Mouse (Mus musculus) embryonic facial prominence, embryonic 11.5 days (tissue): ENCODE data around the gene Gnaz. TPM values are rescaled to one million over a fixed set of nuclear protein-coding genes. Genes with fewer than 3 reads are reported as not detected.

Source experiments
- ATAC-seq: fragments of 200-750 bp; cut with Nextera tagmentation; replicated peaks from 2 replicates; pipeline ENCODE4 v1.8.0; 2017; ENCODE audit warnings: low read depth; ENCODE audit not compliant: insufficient number of reproducible peaks, low FRiP score, low TSS enrichment
- DNase-seq: peaks from one replicate; pipeline ENCODE4 v3.0.0-alpha.2; 2015; ENCODE audit warnings: low spot score
- H3K27ac ChIP-seq: fragments of 300-500 bp; sonication (generic); replicated peaks from 2 replicates; pipeline ENCODE4 v1.5.1; 2014; ENCODE audit warnings: mild to moderate bottlenecking, low read depth, low read length, control low read depth
- H3K27me3 ChIP-seq: fragments of 300-500 bp; sonication (generic); 2 replicates; pipeline ENCODE4 v1.6.1; 2014; ENCODE audit warnings: mild to moderate bottlenecking, low read length, moderate library complexity, mixed read lengths; ENCODE audit not compliant: control insufficient read depth, insufficient read depth
- H3K36me3 ChIP-seq: fragments of 300-500 bp; sonication (generic); replicated peaks from 2 replicates; pipeline ENCODE4 v1.6.1; 2014; ENCODE audit warnings: low read depth, mild to moderate bottlenecking, low read length, moderate library complexity, mixed read lengths; ENCODE audit not compliant: control insufficient read depth, insufficient read depth
- H3K4me1 ChIP-seq: fragments of 300-500 bp; sonication (generic); 2 replicates; pipeline ENCODE4 v1.6.1; 2014; ENCODE audit warnings: low read length, mixed read lengths; ENCODE audit not compliant: control insufficient read depth, insufficient read depth
- H3K4me2 ChIP-seq: fragments of 300-500 bp; sonication (generic); 2 replicates; pipeline ENCODE4 v1.6.1; 2014; ENCODE audit warnings: low read depth, mild to moderate bottlenecking, control low read depth, low read length, moderate library complexity
- H3K4me3 ChIP-seq: fragments of 300-500 bp; sonication (generic); 2 replicates; pipeline ENCODE4 v1.5.1; 2014; ENCODE audit warnings: low read depth, low read length, control low read depth
- H3K9ac ChIP-seq: fragments of 300-500 bp; sonication (generic); replicated peaks from 2 replicates; pipeline ENCODE4 v1.6.1; 2014; ENCODE audit warnings: mild to moderate bottlenecking, control low read depth, low read length
- H3K9me3 ChIP-seq: fragments of 300-500 bp; sonication (generic); replicated peaks from 2 replicates; pipeline ENCODE4 v1.6.1; 2016; ENCODE audit warnings: mild to moderate bottlenecking, low read length, inconsistent platforms, mixed read lengths; ENCODE audit not compliant: control insufficient read depth
- WGBS: fragments of 180-500 bp; shearing (Covaris S2); extraction: QIAGEN DNeasy Blood & Tissue Kit; methylation state at CpG from one replicate; pipeline ENCODE4 v1.1.7; 2014; 5-methylcytosine and 5-hydroxymethylcytosine counted together
- polyA plus RNA-seq: library from polyadenylated mRNA; unstranded; fragments of >200 nt; fragmentation: Nextera tagmentation; extraction: Ambion mirVana; gene quantifications from 2 replicates; pipeline ENCODE4 v1.2.1, GENCODE M21; 2014

Gnaz gene
- polyA plus RNA-seq, 1 experiment from 2014 or later, result 4.7 TPM

GRCm38 (mm10) chr10:75054125-75054524, 87.1 kb downstream of the Gnaz start:
- WGBS, result 70% methylated on average over 6 of the region's 6 CpGs
- Histone ChIP-seq H3K27ac (no peak overlapping the region), H3K9ac (no peak overlapping the region), H3K4me2 (no peak overlapping the region), H3K4me1 (no peaks in the 10 kb centered on the region), H3K36me3 (no peaks in the 10 kb centered on the region), H3K9me3 (no peaks in the 10 kb centered on the region), H3K4me3 (no peak overlapping the region), H3K27me3 (no peaks in the 10 kb centered on the region)
- DNase-seq, result no peak
- ATAC-seq, result no peak

- Histone ChIP-seq H3K9ac (no peak overlapping the region), H3K36me3 (no peaks in the 10 kb centered on the region), H3K4me3 (no peak overlapping the region), H3K9me3 (no peaks in the 10 kb centered on the region), H3K4me2 (no peak overlapping the region), H3K27ac (no peak overlapping the region), H3K27me3 (no peaks in the 10 kb centered on the region), H3K4me1 (peaks cover 3% of the 10 kb centered on the region; the same call in 1 of the 2 replicates)
- 65% methylated on average over 5 of the region's 5 CpGs for WGBS
- no peak for DNase-seq
- ATAC-seq, result no peak
Observed at GRCm38 (mm10) chr10:75055672-75056071, 88.7 kb downstream of the Gnaz start.

- Histone ChIP-seq H3K4me2 (no peak overlapping the region), H3K36me3 (no peaks in the 10 kb centered on the region), H3K9ac (no peak overlapping the region), H3K4me3 (no peak overlapping the region), H3K4me1 (peaks cover 3% of the 10 kb centered on the region; the same call in 1 of the 2 replicates), H3K9me3 (no peaks in the 10 kb centered on the region), H3K27ac (no peak overlapping the region), H3K27me3 (no peaks in the 10 kb centered on the region)
- no peak for ATAC-seq
- 7% methylated on average over 4 of the region's 4 CpGs for WGBS
- no peak for DNase-seq
Observed at GRCm38 (mm10) chr10:75056255-75056654, 89.3 kb downstream of the Gnaz start.

- no peaks in the 10 kb centered on the region for H3K9me3 ChIP-seq
- DNase-seq (no peak), ATAC-seq (no peak)
- peaks cover 6% of the 10 kb centered on the region for H3K4me1 ChIP-seq
- H3K4me2 ChIP-seq, result no peak overlapping the region
- no peak overlapping the region for H3K27ac ChIP-seq
- H3K36me3 ChIP-seq, result no peaks in the 10 kb centered on the region
- no peak overlapping the region for H3K4me3 ChIP-seq
- H3K27me3 ChIP-seq, result no peaks in the 10 kb centered on the region
- WGBS, result 85% methylated on average over 8 of the region's 8 CpGs
- H3K9ac ChIP-seq, result no peak overlapping the region
Observed at GRCm38 (mm10) chr10:75058336-75058735, 91.4 kb downstream of the Gnaz start.

GRCm38 (mm10) chr10:75058761-75059395, 91.9 kb downstream of the Gnaz start:
- Histone ChIP-seq H3K4me3 (no peak overlapping the region), H3K9ac (no peak overlapping the region), H3K9me3 (no peaks in the 10 kb centered on the region), H3K36me3 (no peaks in the 10 kb centered on the region), H3K4me1 (peaks cover 6% of the 10 kb centered on the region), H3K27me3 (no peaks in the 10 kb centered on the region), H3K4me2 (no peak overlapping the region), H3K27ac (no peak overlapping the region)
- DNase-seq, result peak; percentile 53
- WGBS, result 23% methylated on average over 9 of the region's 9 CpGs
- ATAC-seq, result no peak

GRCm38 (mm10) chr10:75059396-75059795, 92.4 kb downstream of the Gnaz start:
- Histone ChIP-seq H3K27me3 (no peaks in the 10 kb centered on the region), H3K27ac (no peak overlapping the region), H3K4me2 (peak overlapping the region; percentile 97; the same call in 1 of the 2 replicates), H3K36me3 (no peaks in the 10 kb centered on the region), H3K4me1 (peaks cover 6% of the 10 kb centered on the region), H3K9me3 (no peaks in the 10 kb centered on the region), H3K4me3 (peak overlapping the region; percentile 93; the same call in 1 of the 2 replicates), H3K9ac (no peak overlapping the region)
- DNase-seq, result peak; percentile 81
- ATAC-seq, result no peak
- 1% methylated on average over 11 of the region's 11 CpGs for WGBS

GRCm38 (mm10) chr10:75060217-75060842, 93.4 kb downstream of the Gnaz start, which contains the start of gene Bcr:
Bcr (plus strand) TSS chr10:75060592.
- no peaks in the 10 kb centered on the region for H3K27me3 ChIP-seq
- peak within 1 kb of the TSS; percentile 28 for H3K27ac ChIP-seq
- DNase-seq (peak; percentile 90), ATAC-seq (peak; percentile 83)
- no peaks in the 10 kb centered on the region for H3K36me3 ChIP-seq
- H3K9ac ChIP-seq, result peak within 1 kb of the TSS; percentile 83
- H3K4me2 ChIP-seq, result peak within 1 kb of the TSS; percentile 97
- peak within 1 kb of the TSS; percentile 93 for H3K4me3 ChIP-seq
- peaks cover 8% of the 10 kb centered on the region for H3K4me1 ChIP-seq
- no peaks in the 10 kb centered on the region for H3K9me3 ChIP-seq
- under 1% methylated on average over 47 of the region's 73 CpGs for WGBS

- peak; percentile 34 for DNase-seq
- Histone ChIP-seq H3K4me3 (peak overlapping the region; percentile 93), H3K27ac (peak overlapping the region; percentile 28), H3K4me2 (peak overlapping the region; percentile 97), H3K4me1 (peaks cover 8% of the 10 kb centered on the region), H3K9ac (peak overlapping the region; percentile 83), H3K36me3 (no peaks in the 10 kb centered on the region), H3K9me3 (no peaks in the 10 kb centered on the region), H3K27me3 (no peaks in the 10 kb centered on the region)
- WGBS, result under 1% methylated on average over 35 of the region's 48 CpGs
- no peak for ATAC-seq
Observed at GRCm38 (mm10) chr10:75060843-75061235, 93.9 kb downstream of the Gnaz start.
